Mouse (Mus musculus) forebrain, postnatal 0 days (tissue): Measurements from ENCODE around the gene Nmrk2. TPM values are rescaled to one million over a fixed set of nuclear protein-coding genes. Genes with fewer than 3 reads are reported as not detected.
A peak's percentile ranks its signal among the peaks of the same experiment; 100 is the strongest.
"Not testable (repeated sequence)": the region's sequence is repeated elsewhere in the genome, so short reads cannot be mapped to it uniquely, and the experiment has no call there.

Experiments
- ATAC-seq: fragments of 200-750 bp; cut with Nextera tagmentation; 2 replicates; pipeline ENCODE4 v1.8.0; 2017; ENCODE audit warnings: mild to moderate bottlenecking, moderate library complexity
- DNase-seq: peaks from one replicate; pipeline ENCODE4 v3.0.0-alpha.2; 2015
- H3K27ac ChIP-seq: fragments of 300-500 bp; sonication (generic); 2 replicates; pipeline ENCODE4 v1.5.1; 2014; ENCODE audit warnings: low read depth, mild to moderate bottlenecking, antibody characterized with exemption, low read length, moderate library complexity, mixed read lengths
- H3K27me3 ChIP-seq: fragments of 300-500 bp; sonication (generic); 2 replicates; pipeline ENCODE4 v1.6.1; 2014; ENCODE audit warnings: mild to moderate bottlenecking, low read length, mixed read lengths; ENCODE audit not compliant: insufficient read depth
- H3K36me3 ChIP-seq: fragments of 300-500 bp; sonication (generic); 2 replicates; pipeline ENCODE4 v1.6.1; 2014; ENCODE audit warnings: mild to moderate bottlenecking, moderate library complexity; ENCODE audit not compliant: insufficient read depth
- H3K4me1 ChIP-seq: fragments of 300-500 bp; sonication (generic); 2 replicates; pipeline ENCODE4 v1.6.1; 2014; ENCODE audit warnings: antibody characterized with exemption; ENCODE audit not compliant: insufficient read depth
- H3K4me2 ChIP-seq: fragments of 300-500 bp; sonication (generic); 2 replicates; pipeline ENCODE4 v1.6.1; 2014; ENCODE audit warnings: low read depth, mild to moderate bottlenecking, moderate library complexity
- H3K4me3 ChIP-seq: fragments of 300-500 bp; sonication (generic); 2 replicates; pipeline ENCODE4 v1.5.1; 2014; ENCODE audit warnings: low read depth, low read length, mixed read lengths
- H3K9ac ChIP-seq: fragments of 300-500 bp; sonication (generic); 2 replicates; pipeline ENCODE4 v1.6.1; 2014; ENCODE audit warnings: mild to moderate bottlenecking
- H3K9me3 ChIP-seq: fragments of 300-500 bp; sonication (generic); 2 replicates; pipeline ENCODE4 v1.6.1; 2016; ENCODE audit warnings: low read length
- CTCF ChIP-seq: sonication (generic); IDR thresholded peaks from 2 replicates; pipeline ENCODE4 v1.5.1; 2016; ENCODE audit warnings: antibody characterized with exemption, control low read depth, low read depth
- WGBS: fragments of 180-500 bp; shearing (Covaris S2); extraction: QIAGEN DNeasy Blood & Tissue Kit; methylation state at CpG from one replicate; pipeline ENCODE4 v1.1.7; 2014; 5-methylcytosine and 5-hydroxymethylcytosine counted together
- polyA plus RNA-seq: library from polyadenylated mRNA; unstranded; fragments of >200 nt; fragmentation: Nextera tagmentation; extraction: Ambion mirVana; gene quantifications from 2 replicates; pipeline ENCODE4 v1.2.1, GENCODE M21; 2015
- total RNA-seq: library from RNA; depleted of rRNA; stranded (reverse); fragments of >200 nt; gene quantifications from 2 replicates; pipeline ENCODE4 v1.2.3, GENCODE M21; 2014

The Nmrk2 gene
- total and polyA plus RNA-seq, 2 experiments from 2014 or later: not detected

- H3K9ac ChIP-seq, H3K27ac ChIP-seq, H3K4me2 ChIP-seq, H3K4me1 ChIP-seq, H3K4me3 ChIP-seq, DNase-seq, H3K9me3 ChIP-seq, H3K27me3 ChIP-seq: not testable (repeated sequence)
- H3K36me3 ChIP-seq: peaks cover 80% of the 10 kb centered on the region
- WGBS: 17% methylated on average over 1 of the region's 1 CpGs
- peak; percentile 48; the same call in 1 of the 2 replicates for ATAC-seq
- peak; percentile 59 for TF ChIP-seq CTCF
Observed at GRCm38 (mm10) chr10:81217267-81217666, 15.4 kb upstream of the Nmrk2 start.

GRCm38 (mm10) chr10:81216810-81217209, 15.0 kb upstream of the Nmrk2 start:
- Histone ChIP-seq H3K36me3 (peaks cover 80% of the 10 kb centered on the region), H3K27me3 (no peaks in the 10 kb centered on the region), H3K9me3 (no peaks in the 10 kb centered on the region), H3K4me1 (no peaks in the 10 kb centered on the region), H3K4me3 (no peak overlapping the region), H3K9ac (no peak overlapping the region), H3K4me2 (no peak overlapping the region), H3K27ac (no peak overlapping the region)
- 90% methylated on average over 6 of the region's 6 CpGs for WGBS
- ATAC-seq: no peak
- no peak for DNase-seq
- no peak for TF ChIP-seq CTCF

GRCm38 (mm10) chr10:81216260-81216659, 14.4 kb upstream of the Nmrk2 start:
- Histone ChIP-seq H3K4me3 (no peak overlapping the region), H3K36me3 (peaks cover 79% of the 10 kb centered on the region), H3K27me3 (no peaks in the 10 kb centered on the region), H3K4me1 (no peaks in the 10 kb centered on the region), H3K4me2 (no peak overlapping the region), H3K27ac (no peak overlapping the region), H3K9me3 (no peaks in the 10 kb centered on the region), H3K9ac (no peak overlapping the region)
- no peak for DNase-seq
- ATAC-seq: no peak
- WGBS: 84% methylated on average over 6 of the region's 6 CpGs
- TF ChIP-seq CTCF: no peak

- H3K27me3 ChIP-seq: no peaks in the 10 kb centered on the region
- no peak overlapping the region for H3K4me2 ChIP-seq
- WGBS: 97% methylated on average over 5 of the region's 5 CpGs
- peaks cover 90% of the 10 kb centered on the region for H3K36me3 ChIP-seq
- DNase-seq (no peak), ATAC-seq (no peak)
- no peak overlapping the region for H3K27ac ChIP-seq
- H3K9ac ChIP-seq: no peak overlapping the region
- peak; percentile 54 for TF ChIP-seq CTCF
- H3K9me3 ChIP-seq: 0 out of 2 replicates have a peak, but pooled peaks cover 8% of the 10 kb centered on the region
- H3K4me3 ChIP-seq: no peak overlapping the region
- no peaks in the 10 kb centered on the region for H3K4me1 ChIP-seq
Observed at GRCm38 (mm10) chr10:81210154-81210553, 8.3 kb upstream of the Nmrk2 start.

- Histone ChIP-seq H3K9ac (no peak overlapping the region), H3K36me3 (peaks cover 40% of the 10 kb centered on the region), H3K27ac (no peak overlapping the region), H3K4me3 (no peak overlapping the region), H3K27me3 (no peaks in the 10 kb centered on the region), H3K9me3 (no peaks in the 10 kb centered on the region), H3K4me2 (no peak overlapping the region), H3K4me1 (no peaks in the 10 kb centered on the region)
- WGBS: 71% methylated on average over 4 of the region's 4 CpGs
- DNase-seq (no peak), ATAC-seq (peak; percentile 23)
- TF ChIP-seq CTCF: no peak
Observed at GRCm38 (mm10) chr10:81204137-81204536, 2.3 kb upstream of the Nmrk2 start.

- TF ChIP-seq CTCF: no peak
- Histone ChIP-seq H3K27ac (no peak overlapping the region), H3K9ac (no peak overlapping the region), H3K4me2 (no peak overlapping the region), H3K4me3 (no peak overlapping the region), H3K27me3 (no peaks in the 10 kb centered on the region), H3K9me3 (no peaks in the 10 kb centered on the region), H3K4me1 (no peaks in the 10 kb centered on the region), H3K36me3 (peaks cover 33% of the 10 kb centered on the region)
- ATAC-seq (0 out of 2 replicates have a peak, but pooled peaks have one; percentile 21), DNase-seq (no peak)
- WGBS: 67% methylated on average over 8 of the region's 8 CpGs
Observed at GRCm38 (mm10) chr10:81202978-81203720, 1.3 kb upstream of the Nmrk2 start.

DNA sequence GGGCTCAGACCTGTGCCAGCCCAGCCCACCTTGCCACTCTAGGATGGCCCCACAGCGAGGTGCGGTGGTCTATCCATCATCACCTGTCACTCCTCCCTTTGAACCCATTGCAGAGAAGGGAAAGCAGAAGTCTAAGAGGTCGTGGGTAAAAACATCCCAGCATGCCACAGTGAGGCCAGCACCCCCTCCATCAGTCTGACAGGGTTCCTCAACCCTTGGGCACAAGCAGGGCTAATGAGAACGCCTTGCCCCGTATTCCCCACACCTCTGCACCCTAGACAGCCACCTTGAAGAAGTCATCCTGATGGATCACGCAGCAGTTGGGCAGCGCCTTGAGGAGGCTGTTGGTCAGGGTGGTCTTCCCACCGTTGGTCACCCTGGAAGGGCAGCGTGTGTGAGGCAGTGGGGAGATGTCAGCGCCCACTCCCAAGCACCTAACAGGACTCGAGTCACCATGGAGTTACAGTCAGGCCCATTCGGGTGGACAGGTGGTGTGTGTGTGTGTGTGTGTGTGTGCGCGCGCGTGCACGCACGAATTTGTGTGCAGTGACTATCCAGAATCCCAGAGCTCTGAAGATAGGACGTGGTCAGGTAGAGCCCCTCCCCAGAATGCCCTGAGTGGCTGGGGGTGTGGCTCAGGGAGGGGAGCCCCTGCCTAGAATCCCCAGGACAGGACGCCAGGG, 1.1 kb downstream of the Nmrk2 start:
- Histone ChIP-seq H3K36me3 (peaks cover 14% of the 10 kb centered on the region), H3K9ac (no peak overlapping the region), H3K4me3 (no peak overlapping the region), H3K9me3 (no peaks in the 10 kb centered on the region), H3K27me3 (0 out of 2 replicates have a peak, but pooled peaks cover 3% of the 10 kb centered on the region), H3K27ac (no peak overlapping the region), H3K4me2 (no peak overlapping the region), H3K4me1 (no peaks in the 10 kb centered on the region)
- no peak for TF ChIP-seq CTCF
- 81% methylated on average over 20 of the region's 20 CpGs for WGBS
- no peak for ATAC-seq
- no peak for DNase-seq
